Mouse (Mus musculus) right cerebral cortex, adult 2 months (tissue): Measurements from ENCODE around the gene Amz2.

Experiments used
- DNase-seq, 2 experiments: peaks; one replicate each; pipeline ENCODE4 v3.0.0; 2021 to 2022; ENCODE audit warnings: low spot score in 2 of 2

Gene Amz2

GRCm38 (mm10) chr11:109421205-109421604 is 4.5 kb upstream of the Amz2 start:
- no peak for DNase-seq

GRCm38 (mm10) chr11:109422263-109422662 is 3.5 kb upstream of the Amz2 start:
- DNase-seq: no peak

- DNase-seq: no peak
Measured at GRCm38 (mm10) chr11:109423294-109423693, 2.5 kb upstream of the Amz2 start.

GRCm38 (mm10) chr11:109426272-109426586 is 483 bp downstream of the Amz2 start:
- DNase-seq: no peak

GRCm38 (mm10) chr11:109427353-109427752 is 1.6 kb downstream of the Amz2 start:
- DNase-seq: no peak

GRCm38 (mm10) chr11:109434233-109434798 is 8.6 kb downstream of the Amz2 start:
- DNase-seq: no peak

- no peak for DNase-seq
Measured at GRCm38 (mm10) chr11:109436889-109437288, 11.1 kb downstream of the Amz2 start.

- DNase-seq: no peak
Measured at GRCm38 (mm10) chr11:109439209-109439608, 13.5 kb downstream of the Amz2 start.

- peak; percentile 54 to 67 for DNase-seq
Measured at GRCm38 (mm10) chr11:109439829-109440340, 14.1 kb downstream of the Amz2 start.

GRCm38 (mm10) chr11:109440641-109441040 is 14.9 kb downstream of the Amz2 start:
- DNase-seq: no peak

- DNase-seq: no peak
Measured at GRCm38 (mm10) chr11:109441119-109441518, 15.4 kb downstream of the Amz2 start.

- no peak for DNase-seq
Measured at GRCm38 (mm10) chr11:109442166-109442730, 16.5 kb downstream of the Amz2 start.

GRCm38 (mm10) chr11:109443468-109444263 is 17.9 kb downstream of the Amz2 start:
- DNase-seq: no peak

GRCm38 (mm10) chr11:109444600-109444999 is 18.9 kb downstream of the Amz2 start:
- DNase-seq: no peak

GRCm38 (mm10) chr11:109445438-109446035 is 19.8 kb downstream of the Amz2 start:
- peak; percentile 15 to 43 for DNase-seq

- no peak for DNase-seq
Measured at GRCm38 (mm10) chr11:109451169-109451568, 25.4 kb downstream of the Amz2 start.

- no peak for DNase-seq
Measured at GRCm38 (mm10) chr11:109456261-109456660, 30.5 kb downstream of the Amz2 start.

GRCm38 (mm10) chr11:109458165-109458564 is 32.4 kb downstream of the Amz2 start:
- no peak for DNase-seq

GRCm38 (mm10) chr11:109460586-109460985 is 34.8 kb downstream of the Amz2 start:
- no peak for DNase-seq

GRCm38 (mm10) chr11:109465068-109465467 is 39.3 kb downstream of the Amz2 start:
- DNase-seq: no peak

- DNase-seq: no peak
Measured at GRCm38 (mm10) chr11:109466987-109467386, 41.2 kb downstream of the Amz2 start.

- no peak for DNase-seq
Measured at GRCm38 (mm10) chr11:109468133-109468532, 42.4 kb downstream of the Amz2 start.

GRCm38 (mm10) chr11:109470170-109470569 is 44.4 kb downstream of the Amz2 start:
- DNase-seq: no peak
